Mouse (Mus musculus) adrenal gland, postnatal 36 days (tissue): ENCODE data around the gene Rpl4. TPM values are rescaled to one million over a fixed set of nuclear protein-coding genes. Genes with fewer than 3 reads are reported as not detected.
"Not testable (repeated sequence)": the region's sequence is repeated elsewhere in the genome, so short reads cannot be mapped to it uniquely, and the experiment has no call there.

ENCODE experiments used
- DNase-seq, 2 experiments: peaks; one replicate each; pipeline ENCODE4 v3.0.0; 2021; ENCODE audit warnings: mixed read lengths in 1 of 2
- microRNA-seq: library from miRNA; unstranded; fragments of <30 nt; microRNA quantifications from one replicate; pipeline ENCODE4 v1.2.0, GENCODE M21; 2021
- total RNA-seq, 2 experiments: library from RNA; stranded (reverse); gene quantifications; 2 replicates each; pipeline ENCODE4 v1.2.3; 2021

The Rpl4 gene
- total RNA-seq, 2 experiments from 2014 or later = 960 to 1,012 TPM

GRCm38 (mm10) chr9:64197524-64197923 is 24.3 kb downstream of the Rpl4 start:
- DNase-seq = no peak

GRCm38 (mm10) chr9:64198068-64198762 is 25.0 kb downstream of the Rpl4 start:
- DNase-seq = no peak

GRCm38 (mm10) chr9:64198763-64199418 is 25.7 kb downstream of the Rpl4 start:
- DNase-seq = not testable (repeated sequence)

- DNase-seq = no peak
Observed at GRCm38 (mm10) chr9:64199897-64200296, 26.7 kb downstream of the Rpl4 start.

DNA sequence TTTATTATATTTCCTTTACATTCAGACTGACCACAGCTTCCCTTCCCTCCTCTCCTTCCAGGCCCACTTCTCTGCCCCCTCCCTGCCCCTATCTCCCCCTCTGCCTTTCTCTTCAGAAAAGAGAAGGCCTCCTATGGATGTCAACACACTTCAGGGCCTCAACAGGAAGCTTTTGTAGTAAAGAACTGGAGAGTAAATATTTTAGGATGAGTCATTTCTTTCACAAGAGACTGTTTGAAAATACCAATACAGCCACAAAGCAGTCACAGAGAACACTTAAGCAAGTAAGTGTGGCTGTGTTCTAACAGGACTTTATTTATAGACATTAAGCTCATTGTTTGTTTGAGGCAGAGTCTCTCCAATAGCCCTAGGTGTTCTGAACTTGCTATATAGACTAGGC is 29.2 kb downstream of the Rpl4 start:
- DNase-seq = no peak

DNA sequence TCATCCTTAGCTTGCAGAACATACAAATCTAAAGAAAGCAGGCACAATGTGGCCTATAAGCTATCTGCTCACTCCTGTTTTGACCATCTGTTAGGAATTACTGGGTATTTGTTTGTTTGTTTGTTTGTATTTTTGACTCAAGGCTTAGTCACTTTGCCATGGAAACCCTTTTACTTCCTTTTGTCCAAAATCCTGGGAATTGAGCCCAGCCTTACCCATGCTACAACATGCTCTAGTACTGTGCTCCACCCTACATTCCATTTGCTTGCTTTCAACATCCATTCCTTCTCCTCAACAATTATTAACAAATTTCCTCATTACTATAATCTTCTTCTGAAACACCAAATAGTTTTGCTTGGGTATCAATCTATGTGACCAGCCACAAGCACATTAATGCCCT is 29.7 kb downstream of the Rpl4 start:
- no peak for DNase-seq

GRCm38 (mm10) chr9:64207509-64208084 is 34.4 kb downstream of the Rpl4 start:
- no peak for DNase-seq

DNA sequence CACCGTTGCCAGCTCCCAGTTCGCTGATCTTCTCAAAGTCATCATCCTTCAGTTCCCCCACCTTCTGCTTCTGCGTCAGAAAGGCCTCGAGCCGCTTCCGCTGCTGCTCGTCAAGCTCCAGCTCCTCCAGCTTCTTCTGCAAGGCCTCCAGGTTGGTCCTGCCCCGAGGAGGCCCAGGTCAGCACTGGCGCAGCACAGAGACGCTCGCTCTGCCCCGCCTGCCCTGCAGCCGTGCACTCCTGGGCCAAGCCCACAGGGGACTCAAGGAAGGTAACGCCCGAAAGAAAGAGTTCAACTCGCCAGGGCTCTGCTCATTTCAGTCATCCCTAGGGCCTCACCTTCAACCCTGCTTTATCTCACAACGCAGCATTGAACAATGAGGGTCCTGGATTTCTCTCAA is 41.3 kb downstream of the Rpl4 start:
- no peak for DNase-seq

- DNase-seq = no peak
Observed at GRCm38 (mm10) chr9:64216090-64216489, 42.9 kb downstream of the Rpl4 start.

- no peak for DNase-seq
Observed at GRCm38 (mm10) chr9:64216641-64217040, 43.5 kb downstream of the Rpl4 start.

DNA sequence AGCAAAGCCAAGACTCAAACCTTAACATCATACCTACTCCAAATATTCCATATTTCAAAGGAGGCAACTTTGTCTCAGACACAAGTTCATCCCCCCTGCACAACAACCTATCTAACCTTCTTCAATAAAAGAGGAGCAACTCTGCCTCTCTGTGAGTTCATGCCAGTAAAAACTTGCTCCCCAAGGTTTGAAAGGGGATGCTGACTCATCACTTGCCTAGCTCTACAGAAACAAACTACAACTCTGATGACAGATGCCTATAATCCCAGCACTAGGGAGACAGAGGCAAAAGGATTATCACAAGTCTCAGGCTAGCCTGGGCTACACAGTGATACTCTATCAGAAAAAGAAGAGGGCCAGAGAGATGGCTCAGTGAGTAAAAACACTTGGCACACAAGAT is 44.7 kb downstream of the Rpl4 start:
- no peak for DNase-seq

GRCm38 (mm10) chr9:64219305-64219704 is 46.1 kb downstream of the Rpl4 start:
- DNase-seq = no peak

GRCm38 (mm10) chr9:64219772-64220420 is 46.7 kb downstream of the Rpl4 start:
- DNase-seq = no peak

DNA sequence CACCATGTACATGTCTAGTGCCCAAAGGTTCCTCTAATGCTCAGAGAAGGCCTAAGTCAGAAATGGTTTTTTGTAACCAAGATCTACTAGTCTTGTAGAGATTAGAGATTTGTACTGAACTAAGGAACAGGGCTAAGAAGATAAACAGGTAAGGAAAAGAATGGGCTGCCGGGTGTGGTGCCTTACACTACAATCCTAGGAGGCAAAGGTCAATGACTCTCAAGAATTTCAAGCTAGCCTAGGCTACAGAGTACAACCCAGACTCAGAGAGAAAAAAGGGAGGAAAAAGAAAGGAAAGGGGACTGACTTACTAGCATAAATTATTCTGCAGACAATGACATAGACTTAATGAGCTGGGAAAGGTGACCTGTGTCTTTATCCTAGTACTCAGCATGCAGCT is 47.4 kb downstream of the Rpl4 start:
- no peak for DNase-seq

- DNase-seq = no peak
Observed at GRCm38 (mm10) chr9:64221480-64221879, 48.3 kb downstream of the Rpl4 start.

GRCm38 (mm10) chr9:64222098-64222497 is 48.9 kb downstream of the Rpl4 start:
- no peak for DNase-seq

DNA sequence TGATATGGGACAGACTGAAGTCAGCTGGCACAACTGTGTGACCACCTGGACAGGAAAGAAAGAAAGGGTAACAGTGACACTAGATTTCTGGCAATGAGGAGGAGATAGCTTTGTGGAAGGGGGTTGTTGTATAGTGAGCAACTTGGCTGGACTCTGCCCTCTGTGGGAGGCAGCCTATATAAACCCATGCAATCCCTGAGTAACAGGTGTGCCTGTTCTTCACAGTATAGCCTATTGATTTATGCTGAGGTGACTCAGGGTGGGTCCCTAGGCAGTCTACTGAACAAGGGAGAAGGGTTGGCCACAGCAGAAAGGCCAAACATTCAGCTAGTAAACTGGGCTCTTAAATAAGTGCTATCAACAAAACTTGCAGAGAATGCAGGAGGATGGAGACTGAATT is 52.6 kb downstream of the Rpl4 start:
- DNase-seq = no peak

DNA sequence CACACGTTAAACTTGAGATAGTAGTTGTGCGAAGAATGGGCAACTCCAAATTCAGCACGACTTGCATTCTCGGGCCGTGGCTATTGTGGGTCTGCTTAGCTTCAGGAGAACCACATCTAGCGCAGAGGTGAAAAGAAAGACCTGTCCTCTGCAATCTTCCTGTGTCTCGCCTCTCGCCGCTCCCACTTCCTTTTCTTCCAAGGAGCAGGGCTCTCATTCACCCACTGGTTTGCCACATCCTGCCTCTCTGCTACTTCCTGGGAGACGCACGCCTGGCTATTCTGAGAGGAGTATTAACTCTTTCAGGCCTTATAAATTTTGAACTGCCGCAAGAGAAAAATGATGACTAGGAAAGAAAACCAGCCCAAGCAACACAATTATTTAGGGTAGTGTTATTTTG is 54.6 kb downstream of the Rpl4 start:
- DNase-seq = no peak

Small RNA genes lying within 50 kb of the gene (microRNA-seq; reads per million reads assigned to microRNA genes)
- not detected for gene Gm24106

Other genes starting within 250 kb of the Rpl4 start
- 10 to 100 TPM in 1 of 2 experiments, 1 to 10 TPM in 1; 6.3 to 12.7 TPM for gene Smad6, start 151.3 kb upstream of the Rpl4 start, total RNA-seq
- 1 to 10 TPM in 1 of 2 experiments, under 1 TPM in 1; 0.69 to 2.6 TPM for gene Lctl, start 56.2 kb upstream of the Rpl4 start, total RNA-seq
- gene Zwilch, start 271 bp upstream of the Rpl4 start, total RNA-seq = 1 to 10 TPM; 2.7 to 4.0 TPM
- gene Snapc5, start 5.9 kb downstream of the Rpl4 start, total RNA-seq = 10 to 100 TPM; 20.7 to 21.3 TPM
- 1 to 10 TPM; 2.5 to 2.7 TPM for gene Uchl4, start 61.8 kb downstream of the Rpl4 start, total RNA-seq
- 10 to 100 TPM; 80.4 to 91.1 TPM for gene Map2k1, start 80.3 kb downstream of the Rpl4 start, total RNA-seq
- gene Tipin, start 108.2 kb downstream of the Rpl4 start, total RNA-seq = 10 to 100 TPM; 15.9 to 20.6 TPM
- gene Dis3l, start 167.9 kb downstream of the Rpl4 start, total RNA-seq = 10 to 100 TPM; 20.9 to 21.5 TPM
- gene Megf11, start 212.3 kb downstream of the Rpl4 start, total RNA-seq = under 1 TPM; 0.36 to 0.79 TPM